Mouse (Mus musculus) olfactory bulb, adult 2 months (tissue): ENCODE data around the gene Tmem159.

Experiments used
- CTCF ChIP-seq: fragments of 200-500 bp; IDR thresholded peaks from 2 replicates; pipeline ENCODE4 v1.5.1; 2012; ENCODE audit warnings: low read depth, mild to moderate bottlenecking, low read length, moderate library complexity; ENCODE audit not compliant: insufficient read depth
- POLR2A ChIP-seq: fragments of 200-500 bp; IDR thresholded peaks from 2 replicates; pipeline ENCODE4 v1.6.1; 2012; ENCODE audit warnings: mild to moderate bottlenecking, low read depth, low read length, moderate library complexity; ENCODE audit not compliant: insufficient read depth

DNA sequence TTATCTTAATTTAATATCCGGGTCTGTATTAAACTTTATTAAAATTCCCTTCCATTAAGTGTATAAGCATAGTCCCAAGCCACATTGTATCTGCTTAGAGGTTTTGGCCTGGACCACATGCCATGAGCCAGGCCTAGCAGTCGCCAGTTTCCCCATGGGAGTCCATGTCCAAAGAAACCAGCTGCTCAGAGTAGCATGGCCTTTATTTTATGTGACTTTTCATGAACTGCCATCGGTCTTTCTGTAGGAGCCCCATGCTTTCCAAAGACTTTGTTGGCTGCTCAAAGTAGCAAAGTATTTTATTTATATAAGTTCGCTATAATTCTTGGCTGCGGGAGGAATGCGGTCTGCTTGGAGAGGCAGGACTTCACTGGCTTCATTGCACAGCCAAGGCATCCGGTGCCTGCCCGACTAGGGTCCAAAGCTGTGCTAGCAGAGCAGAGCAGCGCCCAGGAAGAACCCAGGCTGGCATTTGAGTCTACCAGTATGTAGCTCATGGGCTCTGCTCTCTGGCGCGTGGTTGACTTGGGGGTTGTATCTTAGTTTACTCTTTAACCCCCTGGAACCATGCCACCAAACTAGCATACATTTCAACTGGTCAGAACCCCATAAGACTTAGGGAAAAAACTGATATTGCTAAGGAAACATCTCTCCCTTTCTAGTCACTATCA lies 61.6 kb downstream of the Tmem159 start:
- TF ChIP-seq CTCF (no peak), POLR2A (no peak)
